Mouse (Mus musculus): ENCODE data around the gene Hsd11b2.

DNA sequence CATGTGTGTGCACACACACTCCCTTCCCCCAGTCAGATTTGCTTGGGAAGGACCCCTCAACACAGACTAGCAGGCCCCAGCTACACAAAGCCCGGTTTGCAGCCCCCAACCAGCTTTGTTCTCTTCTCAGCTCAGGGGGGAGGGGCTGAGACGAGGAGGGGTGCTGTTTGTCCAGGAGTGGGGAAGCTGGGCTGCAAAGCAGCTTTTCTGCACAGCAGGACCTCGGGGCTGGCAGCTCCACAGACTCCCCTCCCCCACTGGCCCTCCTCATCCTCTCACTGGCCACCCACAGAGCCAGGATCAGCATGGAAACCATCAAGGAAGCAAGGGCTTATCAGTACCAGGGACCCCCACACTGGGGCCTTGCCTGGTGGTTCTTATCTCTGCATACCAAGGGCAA is 2.5 kb downstream of the Hsd11b2 start:
- no peak for TF ChIP-seq CTCF (IDR thresholded peaks at IDR 0.05; ENCODE audit: insufficient read depth, low read length)
- TF ChIP-seq POLR2A (IDR thresholded peaks at IDR 0.05; ENCODE audit: borderline replicate concordance, extremely low read depth, low read depth, low read length) = no peak
